Mouse (Mus musculus) frontal cortex, adult (tissue): ENCODE data around the gene Grin2d.

Source experiments
- ATAC-seq: cut with Nextera tagmentation; 2 replicates; pipeline ENCODE4 v1.9.2; 2017; ENCODE audit warnings: mild to moderate bottlenecking, moderate library complexity, mixed read lengths; ENCODE audit not compliant: low TSS enrichment

Gene Grin2d

DNA sequence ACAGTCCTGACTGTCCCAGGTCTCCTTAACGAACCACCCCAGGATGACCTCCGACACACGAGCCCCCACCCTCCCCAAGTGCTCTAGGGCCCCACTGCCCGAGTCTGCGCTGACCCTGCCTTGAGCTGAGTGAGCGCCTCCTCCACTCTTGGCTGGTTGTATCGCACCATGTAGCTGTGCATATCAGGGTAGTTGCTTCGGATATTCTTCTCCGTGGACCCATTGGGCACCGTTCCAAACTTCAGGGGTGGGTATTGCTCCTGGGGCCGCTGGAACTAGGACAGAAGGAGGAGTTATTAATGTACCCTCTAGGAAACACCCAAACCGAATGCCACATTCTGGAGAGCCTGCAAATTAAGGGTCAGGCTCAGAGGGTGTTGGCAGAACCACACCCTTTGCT is 25.1 kb downstream of the Grin2d start:
- ATAC-seq: no peak

DNA sequence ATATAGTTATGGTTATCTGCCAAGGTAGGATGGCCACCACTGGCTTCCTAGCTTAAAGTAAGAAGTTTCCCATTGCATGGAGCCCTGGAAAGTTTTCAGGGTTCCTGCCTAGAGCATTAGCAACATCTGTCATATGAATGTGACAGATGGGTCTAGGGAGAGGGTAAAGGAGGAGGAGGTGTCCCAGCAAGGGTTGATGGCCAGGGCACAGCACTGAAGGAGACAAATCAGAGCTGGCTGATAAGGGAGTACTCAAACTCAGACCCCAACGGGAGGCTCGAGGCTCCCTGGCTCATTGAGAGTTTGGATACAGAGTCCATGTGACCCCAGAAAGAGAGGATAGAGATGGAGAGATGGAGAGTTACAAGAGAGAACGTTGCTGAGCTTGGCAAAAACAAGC is 27.5 kb downstream of the Grin2d start:
- ATAC-seq: no peak

DNA sequence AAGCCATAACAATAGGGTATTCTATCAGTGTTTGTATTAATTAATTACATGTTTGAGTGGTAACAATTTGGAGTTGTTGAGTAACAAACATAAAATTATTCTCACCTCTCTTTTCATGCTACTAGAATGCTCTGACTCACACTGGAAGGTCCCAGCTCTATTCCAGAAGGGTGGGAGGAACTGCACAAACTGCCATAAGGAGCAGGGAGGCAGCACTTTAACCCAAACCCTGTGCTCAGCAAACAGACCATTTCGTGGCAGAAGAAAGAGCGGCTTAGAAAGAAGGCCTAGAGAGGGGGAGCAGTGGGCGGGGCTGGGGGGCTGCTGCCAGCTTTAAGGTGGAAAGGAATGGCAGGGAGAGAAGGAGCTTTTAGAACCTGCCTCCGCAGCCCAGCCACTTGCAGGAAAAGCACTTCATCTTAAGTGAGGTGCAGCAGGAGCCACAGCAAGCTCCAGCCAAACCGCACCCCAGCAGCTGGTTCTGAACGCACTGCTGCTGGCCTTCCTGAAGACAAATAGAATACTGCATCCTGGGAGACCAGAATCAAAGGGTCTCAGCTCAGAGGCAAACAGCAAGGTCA is 29.6 kb downstream of the Grin2d start:
- ATAC-seq: peak; percentile 41; the same call in 1 of the 2 replicates

DNA sequence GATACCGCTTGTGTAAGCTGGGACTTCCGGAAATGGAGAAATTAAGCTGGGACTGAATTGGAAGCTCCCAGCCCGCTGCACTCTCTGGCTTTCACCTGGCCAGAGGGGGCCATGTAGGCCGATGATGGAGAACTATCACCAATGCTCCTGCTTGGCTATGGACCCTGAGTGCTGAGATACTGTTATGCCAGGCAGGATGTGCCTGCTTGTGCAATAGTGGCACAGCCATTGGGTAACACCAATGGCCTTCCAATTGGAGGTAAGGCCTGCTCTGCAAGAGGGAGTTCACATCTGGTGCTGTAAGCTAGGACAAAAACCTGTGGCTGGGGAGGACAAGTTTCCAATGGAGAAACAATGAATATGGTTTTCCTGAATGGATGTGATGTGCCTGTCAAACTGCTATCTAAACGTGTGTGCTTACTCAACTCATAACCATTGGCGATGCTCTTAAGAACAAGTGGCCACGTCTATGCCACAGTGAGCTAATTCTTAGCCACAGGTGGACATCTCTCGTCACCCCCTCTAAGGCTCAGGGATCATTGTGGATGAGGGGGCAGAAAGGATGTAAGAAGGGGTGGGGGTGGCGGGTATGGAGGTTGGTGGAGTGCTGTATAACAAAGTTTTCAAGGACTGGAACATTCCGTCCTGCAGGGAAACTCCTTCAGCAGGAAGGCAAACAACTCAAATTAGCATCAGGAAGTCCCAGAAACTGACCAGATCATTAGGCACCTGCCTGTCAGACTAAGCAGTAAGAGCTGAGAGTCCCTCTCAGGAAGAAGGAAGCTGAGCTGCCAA is 35.0 kb downstream of the Grin2d start:
- ATAC-seq: no peak

DNA sequence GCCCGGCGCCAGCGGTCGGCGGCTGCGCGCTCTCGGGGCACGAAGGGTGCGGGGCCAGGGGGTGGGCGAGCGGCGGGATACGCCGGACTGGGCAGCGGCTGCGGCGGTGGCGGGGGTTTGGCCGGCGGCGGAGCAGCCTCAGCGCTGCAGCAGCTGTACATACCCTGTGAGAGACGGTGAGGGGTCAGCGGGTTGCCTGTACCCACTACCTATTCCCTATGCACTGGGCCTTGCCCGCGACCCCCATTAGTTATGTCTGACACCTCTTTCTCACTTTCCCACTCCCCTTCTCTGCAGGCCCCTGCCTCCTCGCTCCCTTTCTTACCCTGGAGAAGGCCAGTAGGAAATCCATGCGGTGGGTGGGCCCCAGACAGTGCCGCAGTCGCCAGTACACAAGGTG is 44.3 kb downstream of the Grin2d start:
- ATAC-seq: no peak

DNA sequence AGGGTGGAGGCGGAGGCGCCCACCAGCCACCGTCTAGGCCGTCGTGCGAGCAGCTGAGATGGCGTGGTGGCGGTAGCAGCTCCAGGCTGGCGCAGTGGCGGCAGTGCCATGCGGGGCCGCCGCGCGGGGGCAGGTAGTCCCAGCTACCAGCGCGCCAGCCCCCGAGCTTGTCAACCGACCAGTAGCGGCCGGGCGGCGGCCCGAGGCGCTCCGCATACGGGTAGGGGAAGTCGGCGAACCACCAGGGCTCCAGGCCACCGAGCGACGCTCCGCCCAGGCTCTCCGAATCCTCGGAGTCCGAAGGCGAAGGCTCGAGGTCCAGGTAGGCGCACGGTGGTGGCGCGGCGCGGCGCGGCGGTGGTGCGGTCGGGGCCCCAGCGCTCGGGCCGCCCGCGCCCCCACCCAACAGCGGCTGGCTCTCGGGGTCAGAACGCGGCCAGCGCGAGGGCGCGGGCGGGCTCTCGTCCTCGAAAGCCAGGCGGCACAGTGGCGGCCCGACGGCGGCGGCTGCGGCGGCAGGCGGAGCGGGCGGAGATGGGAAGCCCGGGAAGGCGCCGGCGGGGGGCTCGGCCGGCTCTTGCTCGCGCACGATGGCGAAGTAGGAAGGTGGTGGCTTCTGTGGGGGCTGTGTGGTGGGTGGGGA is 44.9 kb downstream of the Grin2d start:
- ATAC-seq: no peak

DNA sequence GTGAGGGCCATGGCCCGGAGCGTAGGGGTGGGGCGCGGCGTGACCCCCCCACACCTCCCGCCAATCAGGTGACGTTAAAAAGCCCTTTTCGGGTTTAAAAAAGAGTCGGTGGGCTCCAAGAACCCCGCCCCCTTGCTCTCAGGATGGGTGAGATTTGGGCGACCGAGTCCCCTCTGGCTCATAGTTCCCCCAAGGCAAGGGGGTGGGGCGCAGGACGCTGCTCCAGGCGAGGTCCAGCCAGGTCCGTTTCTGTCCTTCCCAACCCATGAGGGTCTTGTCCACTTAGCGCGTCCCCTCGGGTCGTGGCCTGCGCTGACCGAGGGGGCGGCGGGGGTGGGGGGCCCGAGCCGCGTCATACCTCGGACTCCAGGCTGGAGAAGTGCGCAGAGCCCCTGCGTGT is 45.8 kb downstream of the Grin2d start:
- ATAC-seq: no peak

DNA sequence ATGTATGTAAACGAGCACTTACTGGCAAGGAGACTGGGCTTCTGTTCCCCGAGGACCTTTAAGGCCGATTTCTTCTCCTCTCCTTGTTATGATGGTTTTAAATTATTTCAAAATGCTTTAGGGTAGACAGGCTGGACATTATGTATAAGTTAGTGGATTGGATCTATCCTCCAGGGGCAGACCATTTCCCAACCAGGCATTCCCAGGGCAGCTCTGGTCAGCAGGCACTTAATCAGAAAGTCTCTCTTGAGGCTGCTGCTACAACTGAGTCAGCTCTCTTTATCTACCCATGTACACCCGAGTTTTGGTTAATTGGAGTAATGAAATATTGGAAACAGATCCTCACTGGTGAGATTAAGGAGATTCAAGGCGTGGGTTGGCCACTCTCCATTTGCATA is 47.1 kb downstream of the Grin2d start:
- no peak for ATAC-seq

DNA sequence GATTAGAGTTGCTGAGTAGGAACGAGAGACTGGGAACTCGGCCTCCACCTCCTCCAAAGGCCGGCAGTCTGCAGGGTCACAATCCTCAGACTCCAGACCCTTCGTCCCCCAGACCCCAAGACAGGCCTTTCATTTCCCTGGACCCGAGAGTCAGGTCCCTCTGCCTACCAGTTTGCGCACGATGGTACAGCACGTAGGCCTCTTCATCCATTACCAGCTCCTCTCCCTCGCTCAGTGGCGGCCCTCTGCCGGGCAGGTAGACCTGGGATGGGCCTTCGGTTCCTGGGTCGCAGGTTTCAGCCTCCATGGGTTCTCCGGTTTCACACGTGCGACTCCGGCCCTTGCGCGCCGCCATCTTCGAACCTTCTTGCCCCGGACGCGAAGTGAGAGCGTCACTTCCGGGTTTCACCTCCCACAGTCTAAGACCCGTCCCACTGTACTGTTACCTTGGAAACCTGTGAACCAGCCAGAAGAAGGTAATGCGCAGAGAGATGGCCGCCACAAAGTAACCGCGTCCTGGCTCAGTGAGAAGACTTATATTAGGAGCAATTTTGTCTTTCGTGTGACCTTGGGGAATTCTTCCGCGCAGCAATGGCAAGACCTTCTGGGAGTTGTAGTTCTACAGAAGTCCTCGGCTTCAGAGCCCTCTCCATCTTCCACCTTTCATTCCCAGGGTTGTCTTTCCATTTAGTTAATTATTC is 47.6 kb downstream of the Grin2d start, which contains the start of gene Grwd1:
Gene Grwd1 (minus strand): TSS at position 518 of the 701 bp plus-strand sequence.
- ATAC-seq: peak; percentile 78

DNA sequence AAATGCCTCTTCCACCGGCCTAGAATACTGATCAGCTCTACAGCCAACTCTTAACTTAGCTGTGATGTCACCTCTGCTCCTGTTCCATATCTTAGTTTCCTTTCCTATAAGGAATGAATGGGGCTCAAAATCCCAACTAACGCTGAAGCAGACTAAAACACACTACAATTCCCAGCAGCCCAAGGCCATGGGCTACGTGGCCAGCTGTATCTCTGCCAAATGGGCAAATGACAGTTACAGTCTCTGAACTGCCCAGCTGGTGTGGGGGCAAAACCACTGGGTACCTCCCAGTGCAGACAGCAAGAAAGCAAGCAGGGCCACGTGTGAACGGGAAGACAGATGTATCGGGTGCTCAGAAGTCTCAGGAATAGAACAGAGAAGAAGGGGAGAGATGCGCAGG is 51.5 kb downstream of the Grin2d start:
- ATAC-seq: no peak

DNA sequence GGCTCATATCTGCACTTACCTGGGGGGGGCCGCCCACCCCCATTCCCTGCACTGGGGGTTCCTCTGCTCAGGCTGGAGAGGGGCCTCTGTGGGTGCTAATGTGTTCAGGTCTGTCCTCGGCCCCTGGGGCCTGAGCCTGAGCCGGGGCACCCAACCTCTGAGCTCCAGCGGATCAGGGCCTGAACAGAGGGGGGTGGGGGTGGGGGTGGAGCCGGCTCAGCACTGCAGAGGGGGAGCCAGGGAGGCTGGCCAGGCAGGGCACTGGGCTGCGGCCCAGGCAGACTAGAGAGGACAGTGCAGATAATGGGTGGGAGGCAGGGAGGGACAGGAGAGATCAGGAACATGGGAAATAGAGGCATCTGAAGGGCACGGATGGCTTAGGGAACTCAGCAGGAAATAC is 53.6 kb downstream of the Grin2d start, which contains the start of gene Kcnj14:
Gene Kcnj14 (minus strand): TSS at position 185 of the 400 bp plus-strand sequence.
- no peak for ATAC-seq

DNA sequence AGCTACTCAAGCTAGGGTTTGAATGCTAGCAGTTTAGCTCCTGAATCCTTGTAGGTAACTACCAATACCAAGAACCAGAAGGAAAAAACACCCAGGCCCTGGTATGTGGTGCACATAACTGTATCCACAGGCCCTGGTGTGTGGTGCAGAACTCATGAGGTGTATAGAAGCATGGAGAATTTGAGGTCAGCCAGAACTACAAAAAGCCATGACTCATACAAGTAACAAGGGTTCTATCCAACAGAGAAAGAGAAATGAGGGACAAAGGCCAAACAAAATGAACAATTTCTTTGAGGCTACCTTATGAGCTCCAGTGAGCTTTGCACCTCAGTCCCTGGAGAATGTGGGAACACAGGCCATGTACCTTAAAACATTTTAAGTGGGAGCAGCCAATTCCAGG is 57.3 kb downstream of the Grin2d start:
- ATAC-seq: no peak

DNA sequence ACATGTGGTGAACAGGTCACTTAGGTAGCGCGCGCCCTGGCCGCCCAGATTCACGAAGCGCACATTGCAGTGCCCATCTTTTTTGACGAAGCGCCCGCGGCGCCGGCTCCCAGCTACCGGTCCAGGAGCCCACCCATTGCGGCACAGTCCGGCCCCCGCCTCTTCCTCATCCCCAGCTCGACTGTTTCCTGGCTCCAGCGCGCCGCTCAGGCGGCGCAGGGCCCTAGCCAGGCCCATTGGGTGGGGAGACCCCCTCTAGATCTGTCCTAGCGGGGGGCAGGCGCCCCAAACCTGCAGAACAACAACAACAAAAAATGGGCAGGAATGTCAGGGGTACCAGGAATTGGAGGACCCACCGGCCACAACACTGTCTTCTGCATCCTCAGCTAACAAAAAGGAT is 58.3 kb downstream of the Grin2d start:
- no peak for ATAC-seq

DNA sequence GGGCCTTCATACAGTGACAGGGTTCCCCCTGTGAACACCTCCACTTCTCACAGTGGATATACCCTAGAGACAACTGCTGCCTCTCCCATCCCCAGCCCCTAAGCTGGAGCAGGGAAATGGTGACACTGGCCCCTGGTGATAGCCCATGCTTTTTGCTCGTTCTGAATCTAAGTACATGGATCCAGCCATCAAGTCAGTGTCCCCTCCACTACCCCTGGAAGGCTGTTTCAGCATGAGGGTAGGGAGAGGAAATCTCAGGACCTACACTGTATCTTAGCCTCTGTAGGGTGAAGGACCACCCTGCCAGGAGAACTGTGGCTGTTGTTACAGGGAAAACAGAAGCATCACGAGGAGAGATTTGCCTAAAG is 62.2 kb downstream of the Grin2d start:
- ATAC-seq: no peak

DNA sequence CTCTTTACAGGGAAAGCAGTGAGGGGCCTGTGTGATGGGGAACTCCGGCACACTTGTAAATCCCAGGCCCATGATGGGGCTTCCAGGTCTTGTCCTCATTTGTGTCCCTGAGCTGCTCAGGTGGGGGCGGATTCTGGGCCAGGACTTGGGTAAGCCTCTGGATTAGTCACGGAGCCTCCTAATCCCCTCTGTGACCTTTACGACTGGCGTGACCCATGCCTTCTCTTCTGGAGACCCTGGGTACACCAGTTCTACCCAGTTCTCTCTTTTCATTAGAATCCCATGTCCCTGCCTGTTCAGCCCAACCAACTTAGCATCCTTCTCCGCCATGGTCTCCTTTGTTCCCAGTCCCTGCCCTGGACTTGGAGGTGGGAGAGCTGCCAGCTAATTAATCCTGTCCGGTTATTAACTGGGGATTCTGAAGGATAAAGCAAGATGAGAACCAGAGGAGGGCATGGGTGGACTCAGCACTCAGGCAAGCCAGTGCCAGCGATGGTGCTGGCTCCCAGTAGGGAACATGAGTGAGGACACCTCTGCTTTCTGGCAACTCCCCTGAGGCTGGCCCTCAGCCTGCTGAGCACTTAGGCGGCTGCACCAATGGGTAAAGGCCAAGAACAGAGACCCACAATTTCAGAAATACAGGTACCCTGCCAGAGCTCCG is 62.7 kb downstream of the Grin2d start:
- ATAC-seq: no peak

DNA sequence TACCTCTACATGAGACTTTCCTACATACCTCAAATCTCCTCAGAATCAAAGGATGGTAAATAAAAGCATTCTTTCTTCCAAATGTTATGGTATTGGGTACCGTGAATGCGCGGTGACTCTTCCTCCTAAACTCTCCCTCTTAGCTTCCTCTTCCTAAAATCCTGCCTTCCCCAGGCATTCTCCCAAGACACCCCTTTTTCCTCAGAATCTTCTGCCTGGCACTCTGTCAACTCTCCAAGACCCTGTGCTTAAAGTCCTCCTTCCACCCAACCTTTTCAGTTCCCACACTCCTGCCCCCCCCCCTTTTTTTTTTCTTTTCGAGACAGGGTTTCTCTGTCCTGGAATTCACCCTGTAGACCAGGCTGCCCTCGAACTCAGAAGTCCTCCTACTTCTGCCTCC is 63.3 kb downstream of the Grin2d start:
- ATAC-seq: no peak

DNA sequence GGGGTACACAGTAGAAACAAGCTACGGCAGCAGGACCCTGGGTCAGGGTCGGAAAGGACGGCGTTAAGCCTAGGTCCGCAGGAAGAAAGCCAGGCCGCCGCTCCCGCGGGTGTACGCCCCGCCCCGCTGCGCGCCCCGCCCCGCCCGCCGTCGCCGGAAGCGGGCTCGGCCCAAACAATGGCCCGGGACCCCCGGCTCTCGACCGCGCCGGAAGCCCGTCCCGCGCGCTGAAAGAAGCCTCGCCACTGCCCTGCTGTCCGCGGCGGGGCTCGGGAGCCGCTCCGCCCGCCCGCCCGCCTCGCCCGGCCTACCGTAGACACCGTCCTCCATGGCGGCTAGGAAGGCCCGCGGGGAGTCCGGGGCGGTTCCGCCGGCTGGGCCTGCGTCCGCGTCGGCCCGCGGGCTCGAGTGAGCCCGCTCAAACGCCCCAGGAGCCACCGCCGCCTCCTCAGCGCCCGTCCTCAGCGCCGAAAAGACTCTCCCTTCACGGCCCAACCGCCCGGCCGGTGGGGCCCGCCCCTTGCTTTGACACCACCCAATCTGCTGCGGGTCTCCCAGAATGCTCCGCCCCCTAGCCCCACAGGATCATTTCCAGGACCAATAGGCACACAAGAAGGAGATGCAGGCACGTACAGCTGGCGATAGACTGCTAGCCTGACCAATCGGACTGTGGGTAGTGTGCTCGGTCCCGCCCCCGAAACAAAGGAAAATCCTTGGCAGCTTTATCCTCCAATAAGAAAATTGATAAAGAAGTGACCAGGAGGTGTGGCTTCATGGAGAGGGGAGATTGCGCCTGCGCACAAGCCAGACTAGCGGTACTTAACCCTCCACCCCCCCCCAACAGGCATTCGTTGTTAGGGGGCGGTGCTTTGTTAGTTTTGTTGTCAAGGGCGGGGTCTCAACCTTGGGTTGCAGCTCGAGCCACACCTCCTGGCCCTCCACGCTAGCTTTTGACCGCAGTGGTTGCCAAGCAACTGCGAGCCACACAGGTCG is 64.1 kb downstream of the Grin2d start, which contains the start of gene Cyth2:
Gene Cyth2 (minus strand): TSS at position 795 of the 993 bp plus-strand sequence.
- peak; percentile 94 for ATAC-seq

DNA sequence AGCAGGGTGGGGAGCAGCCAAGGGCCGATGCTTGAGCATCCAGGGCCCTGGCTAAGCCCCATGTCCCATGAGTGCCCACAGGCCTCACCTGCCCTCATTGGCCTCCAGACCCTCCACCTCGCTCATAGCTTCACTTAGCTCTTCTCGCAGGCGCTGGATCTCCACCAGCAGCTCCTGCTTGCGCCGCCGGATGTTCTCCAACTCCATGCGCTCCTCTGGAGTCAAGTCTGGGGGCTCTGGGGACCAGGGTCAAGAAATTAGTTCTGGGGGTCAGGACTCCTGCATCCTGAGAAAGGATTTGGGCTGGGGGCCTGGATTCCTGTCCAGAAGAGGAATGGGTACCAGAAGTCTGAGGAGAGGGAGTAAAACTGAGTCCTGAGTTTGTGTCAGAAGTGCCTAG is 65.3 kb downstream of the Grin2d start:
- no peak for ATAC-seq

DNA sequence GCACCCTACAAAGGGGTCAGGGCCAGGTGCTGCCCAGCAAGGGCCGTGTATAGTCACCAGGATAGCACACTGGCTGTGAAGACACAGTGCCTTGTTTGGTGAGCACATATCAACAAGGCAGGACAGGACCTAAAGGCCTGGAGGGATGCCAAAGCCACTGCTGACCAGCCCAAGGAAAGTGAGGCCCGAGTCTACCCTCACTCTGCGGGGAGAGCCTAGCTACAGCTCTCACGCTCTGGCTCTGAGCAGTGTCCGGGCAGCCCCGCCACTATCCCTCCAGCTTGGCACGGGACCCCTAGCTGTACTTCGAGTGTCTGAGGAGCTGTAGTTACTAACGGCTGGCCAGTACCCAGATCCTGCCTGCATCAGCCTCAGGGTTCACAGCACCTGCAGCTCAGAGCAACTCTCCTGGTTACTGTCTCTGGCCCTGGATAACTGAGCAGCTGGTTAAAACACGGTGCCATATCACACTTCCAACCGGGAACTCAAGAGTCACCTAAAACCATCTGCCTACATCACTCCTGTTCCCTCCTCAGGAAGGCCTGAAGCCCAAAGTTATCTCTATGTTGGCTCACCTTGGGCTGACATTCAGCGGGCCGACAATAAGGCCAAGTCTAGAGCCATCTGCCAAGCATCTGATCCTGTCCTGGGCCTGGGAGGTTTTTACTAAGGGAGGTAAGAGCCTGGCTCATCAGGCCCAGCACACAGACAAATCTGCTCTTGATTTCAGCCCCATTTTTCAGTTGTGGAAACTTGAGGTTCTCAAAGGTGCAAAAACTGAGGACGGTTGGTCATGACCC is 68.7 kb downstream of the Grin2d start:
- ATAC-seq: no peak

DNA sequence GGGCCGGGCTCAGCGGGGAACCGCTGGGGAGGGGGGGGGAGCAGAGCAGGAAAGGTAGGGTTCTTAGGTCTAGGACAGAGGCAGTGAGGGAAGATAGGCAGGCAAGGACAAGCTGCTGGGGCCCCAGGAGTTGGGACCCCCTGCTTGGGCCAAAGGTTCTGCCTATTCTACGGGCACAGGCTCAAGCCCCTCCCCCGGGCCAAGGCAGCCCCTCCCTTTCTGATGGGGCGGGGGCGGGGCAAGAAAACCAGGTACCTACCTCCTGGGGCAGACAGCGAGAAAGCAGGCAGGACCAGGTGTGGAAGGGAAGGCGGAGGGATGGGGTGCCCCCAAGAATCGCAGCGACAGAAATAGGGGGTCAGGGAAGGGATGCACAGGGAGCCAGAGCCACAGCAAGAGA is 69.7 kb downstream of the Grin2d start:
- no peak for ATAC-seq
